Mouse (Mus musculus) olfactory bulb, adult 2 months (tissue): ENCODE data around the gene Cplx1. TPM values are rescaled to one million over a fixed set of nuclear protein-coding genes. Genes with fewer than 3 reads are reported as not detected.

Source experiments
- H3K27ac ChIP-seq: fragments of 200-500 bp; 2 replicates; pipeline ENCODE4 v1.5.1; 2012; ENCODE audit warnings: low read depth, low read length; ENCODE audit not compliant: insufficient read depth
- H3K4me1 ChIP-seq: fragments of 200-500 bp; 2 replicates; pipeline ENCODE4 v1.6.1; 2012; ENCODE audit warnings: low read length; ENCODE audit not compliant: control insufficient read depth, insufficient read depth
- H3K4me3 ChIP-seq: fragments of 200-500 bp; 2 replicates; pipeline ENCODE4 v1.5.1; 2012; ENCODE audit warnings: mild to moderate bottlenecking, low read depth, low read length, moderate library complexity; ENCODE audit not compliant: insufficient read depth
- CTCF ChIP-seq: fragments of 200-500 bp; IDR thresholded peaks from 2 replicates; pipeline ENCODE4 v1.5.1; 2012; ENCODE audit warnings: low read depth, mild to moderate bottlenecking, low read length, moderate library complexity; ENCODE audit not compliant: insufficient read depth
- POLR2A ChIP-seq: fragments of 200-500 bp; IDR thresholded peaks from 2 replicates; pipeline ENCODE4 v1.6.1; 2012; ENCODE audit warnings: mild to moderate bottlenecking, low read depth, low read length, moderate library complexity; ENCODE audit not compliant: insufficient read depth
- WGBS: fragments of 180-500 bp; shearing (Covaris S2); methylation state at CpG from one replicate; pipeline ENCODE4 v1.1.7; 2018; 5-methylcytosine and 5-hydroxymethylcytosine counted together
- polyA plus RNA-seq: library from polyadenylated mRNA; stranded (reverse); fragments of >200 nt; gene quantifications from 2 replicates; pipeline ENCODE4 v1.2.4, GENCODE M21; 2012; ENCODE audit warnings: low replicate concordance; ENCODE audit not compliant: missing spikeins, insufficient read depth, insufficient read length

The Cplx1 gene
- polyA plus RNA-seq = 281 and 534 TPM in 2 replicates

DNA sequence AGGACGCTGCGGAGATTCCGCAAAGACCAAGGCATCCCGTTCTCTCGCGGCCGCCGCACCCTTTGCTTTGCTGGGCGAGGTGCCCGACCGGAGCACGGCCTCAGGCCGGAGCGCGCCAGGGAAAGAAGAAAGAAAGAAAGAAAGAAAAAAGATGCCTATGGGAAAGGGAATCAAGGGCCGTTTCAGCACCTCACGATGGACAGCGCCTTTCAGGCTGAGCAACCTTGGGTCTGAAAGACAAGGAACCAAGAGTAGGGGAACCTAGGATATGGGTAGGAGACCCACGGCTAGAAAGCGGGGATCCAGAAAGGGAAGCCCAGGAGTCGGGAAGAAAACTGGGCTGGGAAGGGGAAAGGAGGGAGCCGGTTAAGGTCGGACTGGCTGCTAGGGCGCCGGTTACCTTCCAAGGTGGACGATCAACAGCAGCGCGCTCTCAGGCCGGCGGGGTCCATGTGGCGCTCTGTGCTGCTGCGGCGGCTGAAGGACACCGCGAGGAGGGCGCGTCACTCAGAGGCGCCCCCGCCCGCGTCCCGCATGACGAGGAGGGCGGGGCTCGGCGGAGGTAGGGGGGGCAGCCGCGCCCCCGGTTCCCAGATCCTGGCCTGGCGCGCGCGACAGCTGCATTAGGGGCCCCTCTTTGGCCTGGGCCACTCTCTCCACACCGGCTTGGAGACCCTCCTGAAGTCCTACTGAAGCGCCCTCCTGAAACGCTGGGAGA is at the start of gene Cplx1:
Cplx1 (minus strand) TSS at position 536 of the 718 bp plus-strand sequence.
- Histone ChIP-seq H3K4me3 (peak within 1 kb of the TSS; percentile 63), H3K4me1 (peaks cover 28% of the 10 kb centered on the region), H3K27ac (peak within 1 kb of the TSS; percentile 79)
- WGBS = under 1% methylated on average over 56 of the region's 56 CpGs
- TF ChIP-seq CTCF (no peak), POLR2A (peak; percentile 79)

GRCm38 (mm10) chr5:108581361-108581891 is 31.6 kb upstream of the Cplx1 start:
- H3K4me3 ChIP-seq = no peak overlapping the region
- TF ChIP-seq CTCF (no peak), POLR2A (no peak)
- no peaks in the 10 kb centered on the region for H3K4me1 ChIP-seq
- 91% methylated on average over 3 of the region's 3 CpGs for WGBS
- H3K27ac ChIP-seq = no peak overlapping the region

DNA sequence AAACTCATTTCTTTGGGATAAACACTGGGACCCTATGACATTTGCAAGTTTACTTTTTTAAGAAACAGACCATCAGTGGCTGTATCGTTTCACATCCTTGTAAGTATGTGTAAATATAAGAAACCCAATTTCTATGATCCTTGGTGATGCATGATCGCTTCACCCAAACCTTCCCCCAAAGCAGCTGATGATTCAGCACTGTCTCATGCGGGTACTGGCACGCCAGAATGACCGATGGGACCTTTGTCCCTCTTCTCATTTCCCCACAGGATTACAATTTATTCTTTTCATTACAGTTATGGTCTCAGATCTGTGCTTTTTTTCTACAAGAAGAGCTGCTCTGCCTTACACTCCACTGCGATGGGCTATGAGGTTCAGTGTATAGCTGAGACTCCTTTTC is 23.2 kb upstream of the Cplx1 start:
- TF ChIP-seq CTCF (no peak), POLR2A (no peak)
- Histone ChIP-seq H3K27ac (no peak overlapping the region), H3K4me3 (no peak overlapping the region), H3K4me1 (no peaks in the 10 kb centered on the region)
- WGBS = 89% methylated on average over 6 of the region's 6 CpGs

DNA sequence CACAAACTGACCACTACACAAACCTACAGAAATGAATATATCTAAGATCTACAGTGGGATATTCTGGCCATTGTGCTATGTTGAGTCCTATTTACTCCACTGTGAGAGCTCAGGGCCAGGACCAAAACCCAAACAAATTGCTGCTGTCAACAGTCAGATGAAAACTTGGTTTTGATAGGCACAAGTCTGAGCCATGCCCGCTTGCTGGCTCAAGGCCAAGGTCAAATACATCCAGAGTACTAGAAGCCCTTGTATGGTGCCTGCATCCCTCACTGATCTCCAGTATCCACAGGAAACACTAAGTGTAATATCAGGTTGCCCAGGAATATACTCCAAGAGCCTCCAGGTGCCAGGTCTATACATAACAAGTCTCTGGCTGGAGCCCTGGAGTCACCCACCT is 21.2 kb upstream of the Cplx1 start:
- TF ChIP-seq CTCF (no peak), POLR2A (no peak)
- no peak overlapping the region for H3K4me3 ChIP-seq
- H3K4me1 ChIP-seq = peaks cover 3% of the 10 kb centered on the region; the same call in 1 of the 2 replicates
- H3K27ac ChIP-seq = no peak overlapping the region
- 95% methylated on average over 1 of the region's 1 CpGs for WGBS

DNA sequence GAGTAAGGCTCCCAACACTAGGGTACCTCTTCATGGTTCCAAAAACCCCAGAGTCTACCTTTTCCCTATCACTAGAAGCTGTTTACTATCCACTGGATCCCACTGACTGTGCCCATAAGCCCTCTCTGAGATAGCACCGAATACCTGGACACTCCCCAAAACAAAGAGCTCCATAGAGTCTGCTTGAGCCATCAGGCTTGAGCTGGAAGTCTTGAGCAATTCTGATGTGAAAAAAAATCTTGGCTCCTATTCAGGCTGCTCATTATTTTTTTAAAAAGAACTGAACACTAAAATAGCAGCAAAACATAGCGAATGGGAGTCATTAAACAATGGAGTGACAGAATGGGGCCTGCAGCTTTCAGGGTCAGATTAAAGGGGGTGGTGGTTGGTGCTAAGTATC is 17.3 kb upstream of the Cplx1 start:
- Histone ChIP-seq H3K4me1 (peaks cover 3% of the 10 kb centered on the region; the same call in 1 of the 2 replicates), H3K27ac (no peak overlapping the region), H3K4me3 (no peak overlapping the region)
- 54% methylated on average over 2 of the region's 2 CpGs for WGBS
- TF ChIP-seq POLR2A = no peak
- no peak for TF ChIP-seq CTCF

DNA sequence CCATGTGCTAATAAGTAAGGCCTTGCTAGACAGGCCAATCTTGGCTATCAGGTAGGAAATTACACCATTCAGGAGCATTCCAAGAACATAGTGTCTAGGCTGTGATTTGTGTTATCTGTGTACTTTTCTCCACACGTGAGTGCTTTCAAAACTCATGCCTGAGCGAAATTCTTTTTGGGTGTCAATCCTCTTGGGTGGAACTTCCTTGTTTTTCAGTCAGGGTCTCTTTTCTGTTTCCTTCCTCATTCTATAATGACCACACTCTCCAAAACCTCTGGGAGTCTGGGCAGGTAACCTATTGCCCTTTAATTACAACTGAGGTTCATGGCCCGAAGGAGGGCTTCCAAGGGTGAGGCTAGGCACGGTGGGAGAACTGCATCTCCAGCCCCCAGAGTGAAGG is 16.7 kb upstream of the Cplx1 start:
- WGBS = 93% methylated on average over 4 of the region's 4 CpGs
- H3K4me3 ChIP-seq = no peak overlapping the region
- no peak overlapping the region for H3K27ac ChIP-seq
- no peak for TF ChIP-seq CTCF
- no peak for TF ChIP-seq POLR2A
- peaks cover 3% of the 10 kb centered on the region; the same call in 1 of the 2 replicates for H3K4me1 ChIP-seq

GRCm38 (mm10) chr5:108565381-108565780 is 15.6 kb upstream of the Cplx1 start:
- 82% methylated on average over 2 of the region's 2 CpGs for WGBS
- TF ChIP-seq CTCF (no peak), POLR2A (no peak)
- H3K4me1 ChIP-seq = peaks cover 3% of the 10 kb centered on the region; the same call in 1 of the 2 replicates
- no peak overlapping the region for H3K4me3 ChIP-seq
- no peak overlapping the region for H3K27ac ChIP-seq

- 73% methylated on average over 3 of the region's 3 CpGs for WGBS
- TF ChIP-seq CTCF (no peak), POLR2A (no peak)
- H3K4me1 ChIP-seq = peaks cover 3% of the 10 kb centered on the region; the same call in 1 of the 2 replicates
- no peak overlapping the region for H3K27ac ChIP-seq
- no peak overlapping the region for H3K4me3 ChIP-seq
These were observed 14.5 kb upstream of the Cplx1 start for GRCm38 (mm10) chr5:108564346-108564745.

- no peak overlapping the region for H3K27ac ChIP-seq
- 88% methylated on average over 2 of the region's 2 CpGs for WGBS
- no peak overlapping the region for H3K4me3 ChIP-seq
- no peak for TF ChIP-seq CTCF
- TF ChIP-seq POLR2A = no peak
- H3K4me1 ChIP-seq = peaks cover 2% of the 10 kb centered on the region; the same call in 1 of the 2 replicates
These were observed 12.7 kb upstream of the Cplx1 start for GRCm38 (mm10) chr5:108562483-108562882.

- TF ChIP-seq CTCF = no peak
- TF ChIP-seq POLR2A = no peak
- no peaks in the 10 kb centered on the region for H3K4me1 ChIP-seq
- no peak overlapping the region for H3K4me3 ChIP-seq
- 77% methylated on average over 4 of the region's 4 CpGs for WGBS
- H3K27ac ChIP-seq = no peak overlapping the region
These were observed 7.2 kb upstream of the Cplx1 start for GRCm38 (mm10) chr5:108556986-108557385.
